Mouse (Mus musculus) megakaryocyte, adult 5-6 weeks (primary cell): ENCODE measurements around the gene Tgds. TPM values are rescaled to one million over a fixed set of nuclear protein-coding genes. Genes with fewer than 3 reads are reported as not detected.

Experiments
- total RNA-seq, 2 experiments: library from RNA; stranded (forward) in 1 of 2; stranded (reverse) in 1 of 2; fragments of 153-499, 151-499 nt in 1 of 2; fragments of 221-1000, 200-1000 nt in 1 of 2; gene quantifications; 2 replicates each; pipeline versions ENCODE4 v1.2.3 to v1.2.4; 2015 to 2017

The Tgds gene
- total RNA-seq, 2 experiments from 2014 or later: 20.3 to 24.5 TPM

Other genes starting within 250 kb of the Tgds start
- 0.04 TPM in 1 of 2 replicates, not detected in the other for gene Dct, start 80.5 kb downstream of the Tgds start, total RNA-seq (2015)
- gene Dct, start 80.5 kb downstream of the Tgds start, total RNA-seq (2017): 0.07 and 0.08 TPM in 2 replicates
- gene Gpr180, start 4.4 kb upstream of the Tgds start, total RNA-seq (2015): 8.5 and 10.8 TPM in 2 replicates
- 7.2 and 7.8 TPM in 2 replicates for gene Gpr180, start 4.4 kb upstream of the Tgds start, total RNA-seq (2017)
- not detected in 2 replicates for gene Sox21, start 104.3 kb upstream of the Tgds start, total RNA-seq (2015)
- gene Sox21, start 104.3 kb upstream of the Tgds start, total RNA-seq (2017): not detected in 2 replicates
- gene Gm9376, start 134.2 kb upstream of the Tgds start, total RNA-seq (2015): not detected in 2 replicates
- not detected in 2 replicates for gene Gm9376, start 134.2 kb upstream of the Tgds start, total RNA-seq (2017)